Mouse (Mus musculus): ENCODE results near the gene Prrt2. TPM values are rescaled to one million over a fixed set of nuclear protein-coding genes. Genes with fewer than 3 reads are reported as not detected.

Prrt2 gene
- polyA plus RNA-seq, 1 experiment from 2014 or later = 13.1 TPM

GRCm38 (mm10) chr7:127011717-127012116 is 9.3 kb downstream of the Prrt2 start:
- Histone ChIP-seq H3K4me2 (no peak overlapping the region), H3K27ac (no peak overlapping the region), H3K4me1 (peaks cover 36% of the 10 kb centered on the region), H3K27me3 (no peaks in the 10 kb centered on the region), H3K9ac (no peak overlapping the region), H3K9me3 (no peaks in the 10 kb centered on the region), H3K36me3 (peaks cover 54% of the 10 kb centered on the region), H3K4me3 (no peak overlapping the region)
- WGBS = 70% methylated on average over 2 of the region's 2 CpGs
- no peak for ATAC-seq (ENCODE audit: insufficient number of reproducible peaks, insufficient read depth, low FRiP score, low TSS enrichment, low read depth)

GRCm38 (mm10) chr7:127011051-127011450 is 10.0 kb downstream of the Prrt2 start:
- H3K27ac ChIP-seq = no peak overlapping the region
- 90% methylated on average over 2 of the region's 2 CpGs for WGBS
- peaks cover 54% of the 10 kb centered on the region for H3K36me3 ChIP-seq
- H3K27me3 ChIP-seq = no peaks in the 10 kb centered on the region
- peaks cover 33% of the 10 kb centered on the region for H3K4me1 ChIP-seq
- no peak overlapping the region for H3K4me3 ChIP-seq
- no peak overlapping the region for H3K9ac ChIP-seq
- no peak overlapping the region for H3K4me2 ChIP-seq
- no peaks in the 10 kb centered on the region for H3K9me3 ChIP-seq
- no peak for ATAC-seq (ENCODE audit: insufficient number of reproducible peaks, insufficient read depth, low FRiP score, low TSS enrichment, low read depth)

- H3K36me3 ChIP-seq = peaks cover 39% of the 10 kb centered on the region
- H3K27me3 ChIP-seq = no peaks in the 10 kb centered on the region
- H3K27ac ChIP-seq = no peak overlapping the region
- H3K9ac ChIP-seq = no peak overlapping the region
- H3K4me2 ChIP-seq = no peak overlapping the region
- ATAC-seq (ENCODE audit: insufficient number of reproducible peaks, insufficient read depth, low FRiP score, low TSS enrichment, low read depth) = no peak
- H3K4me1 ChIP-seq = peaks cover 17% of the 10 kb centered on the region
- H3K4me3 ChIP-seq = no peak overlapping the region
- WGBS = 81% methylated on average over 17 of the region's 17 CpGs
- H3K9me3 ChIP-seq = no peaks in the 10 kb centered on the region
Observed at GRCm38 (mm10) chr7:127009307-127010085, 11.5 kb downstream of the Prrt2 start.

- ATAC-seq (ENCODE audit: insufficient number of reproducible peaks, insufficient read depth, low FRiP score, low TSS enrichment, low read depth) = 0 out of 2 replicates have a peak, but pooled peaks have one; percentile 35
Observed at GRCm38 (mm10) chr7:127008239-127009019, 12.6 kb downstream of the Prrt2 start.

GRCm38 (mm10) chr7:127007313-127008024 is 13.5 kb downstream of the Prrt2 start:
- peaks cover 19% of the 10 kb centered on the region for H3K36me3 ChIP-seq
- H3K4me3 ChIP-seq = no peak overlapping the region
- peaks cover 12% of the 10 kb centered on the region for H3K4me1 ChIP-seq
- no peak for ATAC-seq (ENCODE audit: insufficient number of reproducible peaks, insufficient read depth, low FRiP score, low TSS enrichment, low read depth)
- 73% methylated on average over 6 of the region's 6 CpGs for WGBS
- no peak overlapping the region for H3K27ac ChIP-seq
- 0 out of 2 replicates have a peak overlapping the region, but pooled peaks have one; percentile 27 for H3K9ac ChIP-seq
- H3K4me2 ChIP-seq = no peak overlapping the region
- H3K27me3 ChIP-seq = no peaks in the 10 kb centered on the region
- H3K9me3 ChIP-seq = no peaks in the 10 kb centered on the region

More at GRCm38 (mm10) chr7:127008239-127009019, 12.6 kb downstream of the Prrt2 start:
- H3K27me3 ChIP-seq = no peaks in the 10 kb centered on the region
- H3K4me3 ChIP-seq = no peak overlapping the region
- H3K9me3 ChIP-seq = no peaks in the 10 kb centered on the region
- peaks cover 28% of the 10 kb centered on the region for H3K36me3 ChIP-seq
- H3K9ac ChIP-seq = peak overlapping the region; percentile 40; the same call in 1 of the 2 replicates
- H3K4me2 ChIP-seq = no peak overlapping the region
- WGBS = 70% methylated on average over 9 of the region's 9 CpGs
- H3K27ac ChIP-seq = peak overlapping the region; percentile 22; the same call in 1 of the 2 replicates
- peaks cover 12% of the 10 kb centered on the region for H3K4me1 ChIP-seq

- 87% methylated on average over 4 of the region's 4 CpGs for WGBS
- no peaks in the 10 kb centered on the region for H3K36me3 ChIP-seq
- no peak overlapping the region for H3K4me3 ChIP-seq
- H3K9ac ChIP-seq = no peak overlapping the region
- H3K9me3 ChIP-seq = no peaks in the 10 kb centered on the region
- no peak overlapping the region for H3K4me2 ChIP-seq
- no peak overlapping the region for H3K27ac ChIP-seq
- ATAC-seq (ENCODE audit: insufficient number of reproducible peaks, insufficient read depth, low FRiP score, low TSS enrichment, low read depth) = no peak
- H3K4me1 ChIP-seq = peaks cover 12% of the 10 kb centered on the region
- no peaks in the 10 kb centered on the region for H3K27me3 ChIP-seq
Observed at GRCm38 (mm10) chr7:127004122-127004875, 16.7 kb downstream of the Prrt2 start.

GRCm38 (mm10) chr7:127003620-127004019 is 17.4 kb downstream of the Prrt2 start:
- Histone ChIP-seq H3K4me3 (no peak overlapping the region), H3K4me1 (peaks cover 8% of the 10 kb centered on the region), H3K4me2 (no peak overlapping the region), H3K27me3 (no peaks in the 10 kb centered on the region), H3K36me3 (no peaks in the 10 kb centered on the region), H3K9ac (no peak overlapping the region), H3K27ac (no peak overlapping the region), H3K9me3 (no peaks in the 10 kb centered on the region)
- 89% methylated on average over 5 of the region's 5 CpGs for WGBS
- no peak for ATAC-seq (ENCODE audit: insufficient number of reproducible peaks, insufficient read depth, low FRiP score, low TSS enrichment, low read depth)

- no peak overlapping the region for H3K27ac ChIP-seq
- no peak overlapping the region for H3K4me3 ChIP-seq
- H3K9ac ChIP-seq = no peak overlapping the region
- no peaks in the 10 kb centered on the region for H3K9me3 ChIP-seq
- no peaks in the 10 kb centered on the region for H3K36me3 ChIP-seq
- no peak overlapping the region for H3K4me2 ChIP-seq
- ATAC-seq (ENCODE audit: insufficient number of reproducible peaks, insufficient read depth, low FRiP score, low TSS enrichment, low read depth) = no peak
- WGBS = 76% methylated on average over 10 of the region's 10 CpGs
- H3K27me3 ChIP-seq = no peaks in the 10 kb centered on the region
- H3K4me1 ChIP-seq = no peaks in the 10 kb centered on the region
Observed at GRCm38 (mm10) chr7:126999568-126999967, 21.4 kb downstream of the Prrt2 start.

- H3K4me2 ChIP-seq = no peak overlapping the region
- no peaks in the 10 kb centered on the region for H3K4me1 ChIP-seq
- 76% methylated on average over 4 of the region's 4 CpGs for WGBS
- no peak overlapping the region for H3K9ac ChIP-seq
- H3K9me3 ChIP-seq = no peaks in the 10 kb centered on the region
- ATAC-seq (ENCODE audit: insufficient number of reproducible peaks, insufficient read depth, low FRiP score, low TSS enrichment, low read depth) = no peak
- no peak overlapping the region for H3K4me3 ChIP-seq
- no peaks in the 10 kb centered on the region for H3K36me3 ChIP-seq
- no peaks in the 10 kb centered on the region for H3K27me3 ChIP-seq
- H3K27ac ChIP-seq = no peak overlapping the region
Observed at GRCm38 (mm10) chr7:126996449-126996848, 24.6 kb downstream of the Prrt2 start.

- 75% methylated on average over 8 of the region's 8 CpGs for WGBS
- Histone ChIP-seq H3K27me3 (no peaks in the 10 kb centered on the region), H3K4me2 (no peak overlapping the region), H3K27ac (no peak overlapping the region), H3K4me1 (no peaks in the 10 kb centered on the region), H3K4me3 (no peak overlapping the region), H3K9me3 (no peaks in the 10 kb centered on the region), H3K9ac (no peak overlapping the region), H3K36me3 (no peaks in the 10 kb centered on the region)
- no peak for ATAC-seq (ENCODE audit: insufficient number of reproducible peaks, insufficient read depth, low FRiP score, low TSS enrichment, low read depth)
Observed at GRCm38 (mm10) chr7:126988816-126989215, 32.2 kb downstream of the Prrt2 start.

- WGBS = 35% methylated on average over 9 of the region's 9 CpGs
- no peak overlapping the region for H3K9ac ChIP-seq
- no peak overlapping the region for H3K4me3 ChIP-seq
- 0 out of 2 replicates have a peak, but pooled peaks have one; percentile 43 for ATAC-seq (ENCODE audit: insufficient number of reproducible peaks, insufficient read depth, low FRiP score, low TSS enrichment, low read depth)
- no peak overlapping the region for H3K27ac ChIP-seq
- no peaks in the 10 kb centered on the region for H3K4me1 ChIP-seq
- H3K27me3 ChIP-seq = no peaks in the 10 kb centered on the region
- H3K9me3 ChIP-seq = no peaks in the 10 kb centered on the region
- H3K4me2 ChIP-seq = no peak overlapping the region
- peaks cover 4% of the 10 kb centered on the region; the same call in 1 of the 2 replicates for H3K36me3 ChIP-seq
Observed at GRCm38 (mm10) chr7:126986319-126986718, 34.7 kb downstream of the Prrt2 start.

All from embryonic facial prominence, embryonic 13.5 days (tissue).